Mouse (Mus musculus) embryonic facial prominence, embryonic 11.5 days (tissue): ENCODE measurements at regions not wholly inside any gene's neighbourhood (a gene's known extent, or its start where the extent isn't known, plus 50 kb on each side); places are given as distances from the start of the nearest gene placed in this dataset.

Experiments used
- ATAC-seq: fragments of 200-750 bp; cut with Nextera tagmentation; replicated peaks from 2 replicates; pipeline ENCODE4 v1.8.0; 2017; ENCODE audit warnings: low read depth; ENCODE audit not compliant: insufficient number of reproducible peaks, low FRiP score, low TSS enrichment
- DNase-seq: peaks from one replicate; pipeline ENCODE4 v3.0.0-alpha.2; 2015; ENCODE audit warnings: low spot score
- H3K27ac ChIP-seq: fragments of 300-500 bp; sonication (generic); replicated peaks from 2 replicates; pipeline ENCODE4 v1.5.1; 2014; ENCODE audit warnings: mild to moderate bottlenecking, low read depth, low read length, control low read depth
- H3K27me3 ChIP-seq: fragments of 300-500 bp; sonication (generic); 2 replicates; pipeline ENCODE4 v1.6.1; 2014; ENCODE audit warnings: mild to moderate bottlenecking, low read length, moderate library complexity, mixed read lengths; ENCODE audit not compliant: control insufficient read depth, insufficient read depth
- H3K36me3 ChIP-seq: fragments of 300-500 bp; sonication (generic); replicated peaks from 2 replicates; pipeline ENCODE4 v1.6.1; 2014; ENCODE audit warnings: low read depth, mild to moderate bottlenecking, low read length, moderate library complexity, mixed read lengths; ENCODE audit not compliant: control insufficient read depth, insufficient read depth
- H3K4me1 ChIP-seq: fragments of 300-500 bp; sonication (generic); 2 replicates; pipeline ENCODE4 v1.6.1; 2014; ENCODE audit warnings: low read length, mixed read lengths; ENCODE audit not compliant: control insufficient read depth, insufficient read depth
- H3K4me2 ChIP-seq: fragments of 300-500 bp; sonication (generic); 2 replicates; pipeline ENCODE4 v1.6.1; 2014; ENCODE audit warnings: low read depth, mild to moderate bottlenecking, control low read depth, low read length, moderate library complexity
- H3K4me3 ChIP-seq: fragments of 300-500 bp; sonication (generic); 2 replicates; pipeline ENCODE4 v1.5.1; 2014; ENCODE audit warnings: low read depth, low read length, control low read depth
- H3K9ac ChIP-seq: fragments of 300-500 bp; sonication (generic); replicated peaks from 2 replicates; pipeline ENCODE4 v1.6.1; 2014; ENCODE audit warnings: mild to moderate bottlenecking, control low read depth, low read length
- H3K9me3 ChIP-seq: fragments of 300-500 bp; sonication (generic); replicated peaks from 2 replicates; pipeline ENCODE4 v1.6.1; 2016; ENCODE audit warnings: mild to moderate bottlenecking, low read length, inconsistent platforms, mixed read lengths; ENCODE audit not compliant: control insufficient read depth
- WGBS: fragments of 180-500 bp; shearing (Covaris S2); extraction: QIAGEN DNeasy Blood & Tissue Kit; methylation state at CpG from one replicate; pipeline ENCODE4 v1.1.7; 2014; 5-methylcytosine and 5-hydroxymethylcytosine counted together

GRCm38 (mm10) chr1:92727371-92727770, 78.7 kb upstream of the Otos start:
- ATAC-seq, result no peak
- no peak for DNase-seq
- H3K9me3 ChIP-seq, result no peaks in the 10 kb centered on the region
- H3K4me2 ChIP-seq, result no peak overlapping the region
- no peaks in the 10 kb centered on the region for H3K36me3 ChIP-seq
- no peaks in the 10 kb centered on the region for H3K4me1 ChIP-seq
- no peak overlapping the region for H3K27ac ChIP-seq
- no peak overlapping the region for H3K4me3 ChIP-seq
- 68% methylated on average over 6 of the region's 6 CpGs for WGBS
- no peak overlapping the region for H3K9ac ChIP-seq
- H3K27me3 ChIP-seq, result no peaks in the 10 kb centered on the region

GRCm38 (mm10) chr1:92726341-92726740, 77.7 kb upstream of the Otos start:
- no peak overlapping the region for H3K9ac ChIP-seq
- 84% methylated on average over 6 of the region's 6 CpGs for WGBS

GRCm38 (mm10) chr1:92724135-92724534, 75.5 kb upstream of the Otos start:
- Histone ChIP-seq H3K36me3 (no peaks in the 10 kb centered on the region), H3K9ac (no peak overlapping the region), H3K4me3 (no peak overlapping the region), H3K4me1 (no peaks in the 10 kb centered on the region), H3K27ac (no peak overlapping the region), H3K9me3 (no peaks in the 10 kb centered on the region), H3K4me2 (no peak overlapping the region), H3K27me3 (no peaks in the 10 kb centered on the region)
- 75% methylated on average over 3 of the region's 3 CpGs for WGBS
- ATAC-seq, result no peak
- DNase-seq, result no peak

More at GRCm38 (mm10) chr1:92726341-92726740, 77.7 kb upstream of the Otos start:
- Histone ChIP-seq H3K36me3 (no peaks in the 10 kb centered on the region), H3K4me1 (no peaks in the 10 kb centered on the region), H3K27me3 (no peaks in the 10 kb centered on the region), H3K4me2 (no peak overlapping the region), H3K9me3 (no peaks in the 10 kb centered on the region), H3K4me3 (no peak overlapping the region), H3K27ac (no peak overlapping the region)
- ATAC-seq (no peak), DNase-seq (no peak)

- H3K9ac ChIP-seq, result no peak overlapping the region
- H3K36me3 ChIP-seq, result no peaks in the 10 kb centered on the region
- H3K27me3 ChIP-seq, result no peaks in the 10 kb centered on the region
- 49% methylated on average over 10 of the region's 10 CpGs for WGBS
- no peak overlapping the region for H3K4me3 ChIP-seq
- H3K4me2 ChIP-seq, result no peak overlapping the region
- no peak overlapping the region for H3K27ac ChIP-seq
- ATAC-seq (no peak), DNase-seq (no peak)
- H3K9me3 ChIP-seq, result no peaks in the 10 kb centered on the region
- H3K4me1 ChIP-seq, result no peaks in the 10 kb centered on the region
Measured at GRCm38 (mm10) chr1:92720567-92720966, 71.9 kb upstream of the Otos start.

- Histone ChIP-seq H3K4me3 (no peak overlapping the region), H3K27me3 (no peaks in the 10 kb centered on the region), H3K4me2 (no peak overlapping the region), H3K36me3 (no peaks in the 10 kb centered on the region), H3K4me1 (no peaks in the 10 kb centered on the region), H3K9ac (no peak overlapping the region), H3K9me3 (no peaks in the 10 kb centered on the region), H3K27ac (no peak overlapping the region)
- ATAC-seq (no peak), DNase-seq (no peak)
- 95% methylated on average over 6 of the region's 6 CpGs for WGBS
Measured at GRCm38 (mm10) chr1:92719864-92720263, 71.2 kb upstream of the Otos start.

- WGBS, result 74% methylated on average over 4 of the region's 4 CpGs
- ATAC-seq, result no peak
- H3K4me3 ChIP-seq, result no peak overlapping the region
- no peaks in the 10 kb centered on the region for H3K4me1 ChIP-seq
- no peak overlapping the region for H3K4me2 ChIP-seq
- no peak overlapping the region for H3K27ac ChIP-seq
- no peaks in the 10 kb centered on the region for H3K27me3 ChIP-seq
- H3K36me3 ChIP-seq, result no peaks in the 10 kb centered on the region
- DNase-seq, result no peak
- H3K9me3 ChIP-seq, result no peaks in the 10 kb centered on the region
- no peak overlapping the region for H3K9ac ChIP-seq
Measured at GRCm38 (mm10) chr1:92718108-92718507, 69.5 kb upstream of the Otos start.

GRCm38 (mm10) chr1:92714725-92715324, 66.2 kb upstream of the Otos start:
- Histone ChIP-seq H3K4me1 (no peaks in the 10 kb centered on the region), H3K9me3 (no peaks in the 10 kb centered on the region), H3K4me2 (no peak overlapping the region), H3K27ac (no peak overlapping the region), H3K9ac (no peak overlapping the region), H3K27me3 (no peaks in the 10 kb centered on the region), H3K4me3 (no peak overlapping the region), H3K36me3 (no peaks in the 10 kb centered on the region)
- DNase-seq, result peak; percentile 66
- ATAC-seq, result no peak; the same call in 1 of the 2 replicates
- WGBS, result 19% methylated on average over 9 of the region's 9 CpGs

- DNase-seq (no peak), ATAC-seq (no peak)
- no peak overlapping the region for H3K4me2 ChIP-seq
- H3K9me3 ChIP-seq, result no peaks in the 10 kb centered on the region; the same call in 1 of the 2 replicates
- no peak overlapping the region for H3K27ac ChIP-seq
- no peak overlapping the region for H3K9ac ChIP-seq
- H3K36me3 ChIP-seq, result no peaks in the 10 kb centered on the region
- H3K4me3 ChIP-seq, result no peak overlapping the region
- 83% methylated on average over 8 of the region's 8 CpGs for WGBS
- no peaks in the 10 kb centered on the region for H3K27me3 ChIP-seq
- no peaks in the 10 kb centered on the region for H3K4me1 ChIP-seq
Measured at GRCm38 (mm10) chr1:92712366-92712765, 63.7 kb upstream of the Otos start.
